Mouse (Mus musculus) hindbrain, embryonic 11.5 days (tissue): Measurements from ENCODE around the gene Ajm1. TPM values are rescaled to one million over a fixed set of nuclear protein-coding genes. Genes with fewer than 3 reads are reported as not detected.
"Not testable (repeated sequence)": the region's sequence is repeated elsewhere in the genome, so short reads cannot be mapped to it uniquely, and the experiment has no call there.

ENCODE experiments used
- ATAC-seq: fragments of 200-750 bp; cut with Nextera tagmentation; 2 replicates; pipeline ENCODE4 v1.8.0; 2017; ENCODE audit warnings: mild to moderate bottlenecking, moderate TSS enrichment, moderate library complexity; ENCODE audit not compliant: low FRiP score
- DNase-seq: peaks from one replicate; pipeline ENCODE4 v3.0.0-alpha.2; 2015; ENCODE audit warnings: low spot score
- H3K27ac ChIP-seq: fragments of 300-500 bp; sonication (generic); 2 replicates; pipeline ENCODE4 v1.5.1; 2014; ENCODE audit warnings: mild to moderate bottlenecking, low read depth, low read length
- H3K27me3 ChIP-seq: fragments of 300-500 bp; sonication (generic); 2 replicates; pipeline ENCODE4 v1.6.1; 2014; ENCODE audit warnings: mild to moderate bottlenecking, low read length, moderate library complexity, mixed read lengths; ENCODE audit not compliant: control insufficient read depth, insufficient read depth
- H3K36me3 ChIP-seq: fragments of 300-500 bp; sonication (generic); 2 replicates; pipeline ENCODE4 v1.6.1; 2014; ENCODE audit warnings: mild to moderate bottlenecking, low read length, moderate library complexity, mixed read lengths; ENCODE audit not compliant: control insufficient read depth, insufficient read depth
- H3K4me1 ChIP-seq: fragments of 300-500 bp; sonication (generic); replicated peaks from 2 replicates; pipeline ENCODE4 v1.6.1; 2014; ENCODE audit warnings: low read length, mixed read lengths; ENCODE audit not compliant: control insufficient read depth, insufficient read depth
- H3K4me2 ChIP-seq: fragments of 300-500 bp; sonication (generic); replicated peaks from 2 replicates; pipeline ENCODE4 v1.6.1; 2014; ENCODE audit warnings: mild to moderate bottlenecking, low read depth, low read length
- H3K4me3 ChIP-seq: fragments of 300-500 bp; sonication (generic); 2 replicates; pipeline ENCODE4 v1.5.1; 2014; ENCODE audit warnings: low read depth, low read length
- H3K9ac ChIP-seq: fragments of 300-500 bp; sonication (generic); 2 replicates; pipeline ENCODE4 v1.6.1; 2014; ENCODE audit warnings: low read depth, low read length
- H3K9me3 ChIP-seq: fragments of 300-500 bp; sonication (generic); 2 replicates; pipeline ENCODE4 v1.6.1; 2016; ENCODE audit warnings: low read length; ENCODE audit not compliant: control insufficient read depth
- WGBS: fragments of 180-500 bp; shearing (Covaris S2); extraction: QIAGEN DNeasy Blood & Tissue Kit; methylation state at CpG from one replicate; pipeline ENCODE4 v1.1.7; 2014; 5-methylcytosine and 5-hydroxymethylcytosine counted together
- polyA plus RNA-seq: library from polyadenylated mRNA; unstranded; fragments of >200 nt; fragmentation: Nextera tagmentation; extraction: Ambion mirVana; gene quantifications from 2 replicates; pipeline ENCODE4 v1.2.1, GENCODE M21; 2014

Gene Ajm1
- polyA plus RNA-seq, 1 experiment from 2014 or later: 0.59 TPM

GRCm38 (mm10) chr2:25561946-25562345 lies 19.6 kb downstream of the Ajm1 start:
- Histone ChIP-seq H3K27me3 (no peaks in the 10 kb centered on the region), H3K4me2 (no peak overlapping the region), H3K4me3 (no peak overlapping the region), H3K4me1 (peaks cover 3% of the 10 kb centered on the region; the same call in 1 of the 2 replicates), H3K9me3 (no peaks in the 10 kb centered on the region), H3K27ac (no peak overlapping the region), H3K9ac (no peak overlapping the region), H3K36me3 (peaks cover 11% of the 10 kb centered on the region)
- DNase-seq (no peak), ATAC-seq (no peak)
- 83% methylated on average over 9 of the region's 9 CpGs for WGBS

GRCm38 (mm10) chr2:25560551-25560950 lies 21.0 kb downstream of the Ajm1 start:
- Histone ChIP-seq H3K4me3 (no peak overlapping the region), H3K4me2 (no peak overlapping the region), H3K36me3 (peaks cover 11% of the 10 kb centered on the region), H3K9me3 (no peaks in the 10 kb centered on the region), H3K9ac (no peak overlapping the region), H3K27me3 (no peaks in the 10 kb centered on the region), H3K4me1 (peaks cover 3% of the 10 kb centered on the region; the same call in 1 of the 2 replicates), H3K27ac (no peak overlapping the region)
- DNase-seq (no peak), ATAC-seq (no peak)
- 92% methylated on average over 8 of the region's 8 CpGs for WGBS

GRCm38 (mm10) chr2:25558774-25559173 lies 22.8 kb downstream of the Ajm1 start:
- 79% methylated on average over 6 of the region's 6 CpGs for WGBS

GRCm38 (mm10) chr2:25557964-25558360 lies 23.6 kb downstream of the Ajm1 start:
- ATAC-seq (no peak; the same call in 1 of the 2 replicates), DNase-seq (no peak)
- Histone ChIP-seq H3K27me3 (no peaks in the 10 kb centered on the region), H3K9me3 (no peaks in the 10 kb centered on the region), H3K4me2 (peak overlapping the region; percentile 84), H3K27ac (peak overlapping the region; percentile 70), H3K4me1 (peaks cover 3% of the 10 kb centered on the region; the same call in 1 of the 2 replicates), H3K36me3 (peaks cover 8% of the 10 kb centered on the region), H3K9ac (peak overlapping the region; percentile 94), H3K4me3 (peak overlapping the region; percentile 97)
- WGBS: 0% methylated on average over 24 of the region's 24 CpGs

More at GRCm38 (mm10) chr2:25558774-25559173, 22.8 kb downstream of the Ajm1 start:
- peak overlapping the region; percentile 97 for H3K4me3 ChIP-seq
- H3K9ac ChIP-seq: peak overlapping the region; percentile 94; the same call in 1 of the 2 replicates
- no peak overlapping the region for H3K27ac ChIP-seq
- no peaks in the 10 kb centered on the region for H3K27me3 ChIP-seq
- H3K36me3 ChIP-seq: peaks cover 8% of the 10 kb centered on the region
- H3K9me3 ChIP-seq: no peaks in the 10 kb centered on the region
- ATAC-seq (no peak), DNase-seq (no peak)
- peaks cover 3% of the 10 kb centered on the region; the same call in 1 of the 2 replicates for H3K4me1 ChIP-seq
- H3K4me2 ChIP-seq: peak overlapping the region; percentile 84

- Histone ChIP-seq H3K9ac (peak within 1 kb of the TSS; percentile 94), H3K4me3 (peak within 1 kb of the TSS; percentile 97), H3K27me3 (no peaks in the 10 kb centered on the region), H3K4me1 (peaks cover 3% of the 10 kb centered on the region; the same call in 1 of the 2 replicates), H3K9me3 (no peaks in the 10 kb centered on the region), H3K27ac (peak within 1 kb of the TSS; percentile 70), H3K36me3 (peaks cover 8% of the 10 kb centered on the region), H3K4me2 (peak within 1 kb of the TSS; percentile 84)
- under 1% methylated on average over 61 of the region's 61 CpGs for WGBS
- ATAC-seq (peak; percentile 97), DNase-seq (peak; percentile 95)
These were observed 24.2 kb downstream of the Ajm1 start, which contains the start of gene Edf1 for GRCm38 (mm10) chr2:25557221-25557963. Edf1 (plus strand) TSS chr2:25557847.

- Histone ChIP-seq H3K9me3 (no peaks in the 10 kb centered on the region), H3K4me1 (peaks cover 3% of the 10 kb centered on the region; the same call in 1 of the 2 replicates), H3K9ac (no peak overlapping the region), H3K36me3 (peaks cover 3% of the 10 kb centered on the region; the same call in 1 of the 2 replicates), H3K4me3 (no peak overlapping the region), H3K27me3 (no peaks in the 10 kb centered on the region), H3K27ac (no peak overlapping the region), H3K4me2 (no peak overlapping the region)
- ATAC-seq (no peak), DNase-seq (no peak)
- 54% methylated on average over 1 of the region's 1 CpGs for WGBS
These were observed 25.3 kb downstream of the Ajm1 start for GRCm38 (mm10) chr2:25556296-25556695.

- not testable (repeated sequence) for H3K4me1 ChIP-seq, H3K4me3 ChIP-seq, H3K9me3 ChIP-seq, H3K9ac ChIP-seq, DNase-seq, H3K36me3 ChIP-seq, H3K27ac ChIP-seq, ATAC-seq, H3K4me2 ChIP-seq, H3K27me3 ChIP-seq
- WGBS: 56% methylated on average over 2 of the region's 2 CpGs
These were observed 26.1 kb downstream of the Ajm1 start for GRCm38 (mm10) chr2:25555479-25555878.

- H3K27ac ChIP-seq, H3K9me3 ChIP-seq, H3K4me3 ChIP-seq, H3K36me3 ChIP-seq, DNase-seq, ATAC-seq, H3K4me2 ChIP-seq, H3K9ac ChIP-seq, H3K4me1 ChIP-seq, H3K27me3 ChIP-seq: not testable (repeated sequence)
- 80% methylated on average over 4 of the region's 4 CpGs for WGBS
These were observed 28.3 kb downstream of the Ajm1 start for GRCm38 (mm10) chr2:25553171-25553786.
